Mouse (Mus musculus) CH12.LX (cell line): Measurements from ENCODE around the gene Olfr1153.

ENCODE experiments used
- BHLHE40 ChIP-seq: IDR thresholded peaks from 2 replicates; pipeline ENCODE4 v1.6.1; 2011; ENCODE audit warnings: mild to moderate bottlenecking, low read depth, low read length, improper control_type of control experiment
- CTCF ChIP-seq, 2 experiments: IDR thresholded peaks in 1 of 2; conservative IDR thresholded peaks in 1 of 2; 2 replicates each; pipeline ENCODE4 v1.5.1; 2011 to 2012; ENCODE audit warnings: low read depth in 2 of 2, low read length in 2 of 2, improper control_type of control experiment in 1 of 2, inconsistent platforms in 1 of 2, mild to moderate bottlenecking in 1 of 2, moderate library complexity in 1 of 2
- EP300 ChIP-seq: IDR thresholded peaks from 2 replicates; pipeline ENCODE4 v1.6.1; 2011; ENCODE audit warnings: low read length, improper control_type of control experiment
- IRF4 ChIP-seq: IDR thresholded peaks from 2 replicates; pipeline ENCODE4 v1.6.1; 2014; ENCODE audit warnings: low read depth, mild to moderate bottlenecking, inconsistent platforms, low read length, improper control_type of control experiment
- KAT2A ChIP-seq: IDR thresholded peaks from 2 replicates; pipeline ENCODE4 v1.6.1; 2012; ENCODE audit warnings: low read length, improper control_type of control experiment, inconsistent platforms; ENCODE audit not compliant: insufficient replicate concordance
- MAFK ChIP-seq: IDR thresholded peaks from 2 replicates; pipeline ENCODE4 v1.6.1; 2011; ENCODE audit warnings: low read length, improper control_type of control experiment; ENCODE audit not compliant: insufficient replicate concordance
- MYC ChIP-seq: IDR thresholded peaks from 2 replicates; pipeline ENCODE4 v1.6.1; 2011; ENCODE audit warnings: low read depth, mild to moderate bottlenecking, improper control_type of control experiment, low read length
- POLR2A ChIP-seq: IDR thresholded peaks from 2 replicates; pipeline ENCODE4 v1.6.1; 2011; ENCODE audit warnings: low read depth, mild to moderate bottlenecking, improper control_type of control experiment, low read length
- RCOR1 ChIP-seq: conservative IDR thresholded peaks from 2 replicates; pipeline ENCODE4 v1.6.1; 2012; ENCODE audit warnings: low read depth, mild to moderate bottlenecking, inconsistent platforms, low read length, improper control_type of control experiment
- ZC3H11A ChIP-seq: IDR thresholded peaks from 2 replicates; pipeline ENCODE4 v1.6.1; 2012; ENCODE audit warnings: low read depth, mild to moderate bottlenecking, inconsistent platforms, low read length, improper control_type of control experiment
- ZNF384 ChIP-seq: IDR thresholded peaks from 2 replicates; pipeline ENCODE4 v1.6.1; 2012; ENCODE audit warnings: low read depth, low read length, improper control_type of control experiment, inconsistent platforms

GRCm38 (mm10) chr2:87945037-87945436, 50.3 kb downstream of the Olfr1153 start, which contains the start of gene Olfr1155:
- TF ChIP-seq IRF4: no peak
- TF ChIP-seq EP300: no peak
- TF ChIP-seq CTCF (conservative IDR thresholded peaks at IDR 0.05 in 1 of 2, IDR thresholded peaks at IDR 0.05 in 1 of 2; ENCODE audit: low read depth in 2 of 2, low read length in 2 of 2): no peak
- TF ChIP-seq BHLHE40: no peak
- no peak for TF ChIP-seq POLR2A
- no peak for TF ChIP-seq ZNF384
- TF ChIP-seq RCOR1: no peak
- TF ChIP-seq KAT2A: no peak
- TF ChIP-seq MYC: no peak
- no peak for TF ChIP-seq MAFK
- no peak for TF ChIP-seq ZC3H11A
